Mouse (Mus musculus) liver, adult (tissue): Measurements from ENCODE around the gene Rpl28.

Source experiments
- GATA4 ChIP-seq: IDR thresholded peaks from 2 replicates; pipeline ENCODE4 v1.6.1; 2014; ENCODE audit warnings: mild to moderate bottlenecking, low read length; ENCODE audit not compliant: insufficient replicate concordance

Gene Rpl28

DNA sequence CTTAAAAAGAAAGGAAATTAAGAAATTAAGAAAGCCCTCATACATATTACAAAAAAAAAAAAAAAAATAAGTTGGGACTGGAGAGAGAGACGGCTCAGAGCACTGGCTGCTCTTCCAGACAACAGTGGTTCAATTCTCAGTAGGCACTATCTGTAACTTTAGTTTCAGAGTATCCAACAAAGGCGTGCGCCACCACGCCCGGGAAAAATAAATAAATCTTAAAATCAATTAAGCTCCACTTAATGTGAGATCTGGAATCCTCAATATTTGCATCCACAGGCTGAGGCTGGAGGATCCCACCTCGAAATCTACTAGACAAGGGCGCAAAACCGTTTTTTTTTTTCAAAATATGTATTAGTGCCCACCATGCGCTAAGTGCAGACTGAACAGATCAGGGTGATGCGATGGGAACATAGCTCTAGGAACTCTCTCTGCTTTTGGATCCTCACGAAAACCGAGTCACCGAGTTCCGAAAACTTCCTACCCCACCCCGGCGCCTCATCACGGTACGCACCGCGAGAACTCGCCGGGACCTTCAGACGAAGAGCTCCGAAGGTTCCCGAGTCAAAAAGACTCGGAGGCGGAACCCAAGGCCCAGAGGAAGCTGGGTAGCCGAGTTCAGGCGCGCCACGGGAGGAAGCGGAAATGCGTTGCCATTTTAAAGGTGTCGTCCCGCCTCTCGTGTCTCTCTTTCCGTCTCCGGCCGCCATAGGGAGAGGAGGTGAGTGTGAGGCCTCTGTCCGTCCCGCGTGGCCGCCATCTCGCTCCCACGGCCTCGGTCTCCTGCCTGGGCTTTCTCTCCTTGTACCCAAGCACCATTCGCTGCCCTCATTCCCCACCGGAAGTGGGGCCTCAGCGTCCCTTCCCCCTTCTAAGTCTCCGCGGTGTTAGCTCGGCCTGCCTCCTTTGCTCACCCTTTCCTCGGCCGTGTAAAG, at the start of gene Rpl28:
Gene Rpl28 (plus strand): TSS at position 597 of the 935 bp plus-strand sequence.
- TF ChIP-seq GATA4 = no peak

DNA sequence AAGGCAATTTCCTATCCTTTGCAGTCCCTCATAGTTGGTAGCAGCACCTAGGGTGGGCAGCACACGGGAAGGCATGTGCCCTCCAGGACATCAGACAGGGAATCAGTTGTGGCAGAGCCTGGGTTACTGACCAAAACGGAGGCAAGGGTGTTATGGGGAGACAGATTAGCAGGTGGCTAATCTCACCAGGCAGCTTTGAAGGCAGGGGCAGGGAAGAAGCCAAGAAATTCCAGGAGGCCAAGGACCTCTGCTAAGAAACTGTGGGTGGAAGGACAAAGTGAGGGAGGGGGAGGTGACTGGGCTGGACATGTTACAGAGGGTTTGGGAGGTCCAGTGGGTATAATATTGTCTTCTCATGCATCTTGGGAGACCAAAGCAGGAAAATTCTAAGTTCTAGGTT, 49.3 kb upstream of the Rpl28 start:
- no peak for TF ChIP-seq GATA4

DNA sequence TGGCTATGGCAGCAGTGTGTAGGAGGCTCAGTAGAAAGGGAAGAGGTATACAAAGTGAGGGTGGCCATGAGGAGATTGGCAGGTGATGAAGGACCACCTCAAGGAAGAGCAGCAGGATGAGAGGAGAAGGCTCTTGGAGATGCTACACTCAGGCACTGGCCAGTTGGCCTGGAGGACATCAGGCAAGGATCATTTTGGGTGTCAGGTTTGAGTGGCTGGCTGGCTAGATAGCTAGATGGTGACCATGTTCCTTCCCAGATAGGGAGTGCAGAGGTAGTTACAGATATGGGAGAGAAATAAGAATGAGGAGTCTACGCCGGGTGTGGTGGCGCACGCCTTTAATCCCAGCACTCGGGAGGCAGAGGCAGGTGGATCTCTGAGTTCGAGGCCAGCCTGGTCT, 47.8 kb upstream of the Rpl28 start:
- TF ChIP-seq GATA4 = no peak

DNA sequence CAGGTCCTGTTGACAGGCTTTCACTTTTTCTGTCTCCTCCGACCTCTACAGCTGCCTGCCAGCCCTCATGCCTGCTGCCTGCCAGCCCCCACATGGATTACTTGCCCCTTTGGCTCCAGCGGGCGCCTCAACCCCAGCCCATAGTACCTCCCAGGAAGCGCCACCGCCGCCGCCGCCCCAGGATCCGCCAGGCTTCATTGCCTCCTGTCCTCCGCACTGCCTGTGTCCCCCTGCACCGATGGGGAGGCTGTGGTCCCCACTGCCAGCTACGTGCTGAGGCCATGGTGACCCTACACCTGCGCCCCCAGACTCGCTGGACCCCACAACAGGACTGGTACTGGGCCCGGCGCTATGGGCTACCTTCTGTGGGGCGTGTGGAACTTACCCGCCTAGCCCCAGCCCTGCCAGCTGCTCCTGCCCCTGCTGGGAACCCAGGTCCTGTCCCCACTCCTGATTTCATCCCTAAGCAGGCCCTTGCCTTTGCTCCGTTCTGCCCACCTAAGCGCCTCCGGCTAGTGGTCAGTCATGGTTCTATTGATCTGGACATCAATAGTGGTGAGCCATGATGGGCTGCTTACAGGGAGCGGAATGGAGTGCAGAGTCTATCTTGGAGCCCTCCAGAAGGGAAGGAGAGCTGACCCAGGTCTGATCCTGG, 46.2 kb upstream of the Rpl28 start:
- TF ChIP-seq GATA4 = no peak

DNA sequence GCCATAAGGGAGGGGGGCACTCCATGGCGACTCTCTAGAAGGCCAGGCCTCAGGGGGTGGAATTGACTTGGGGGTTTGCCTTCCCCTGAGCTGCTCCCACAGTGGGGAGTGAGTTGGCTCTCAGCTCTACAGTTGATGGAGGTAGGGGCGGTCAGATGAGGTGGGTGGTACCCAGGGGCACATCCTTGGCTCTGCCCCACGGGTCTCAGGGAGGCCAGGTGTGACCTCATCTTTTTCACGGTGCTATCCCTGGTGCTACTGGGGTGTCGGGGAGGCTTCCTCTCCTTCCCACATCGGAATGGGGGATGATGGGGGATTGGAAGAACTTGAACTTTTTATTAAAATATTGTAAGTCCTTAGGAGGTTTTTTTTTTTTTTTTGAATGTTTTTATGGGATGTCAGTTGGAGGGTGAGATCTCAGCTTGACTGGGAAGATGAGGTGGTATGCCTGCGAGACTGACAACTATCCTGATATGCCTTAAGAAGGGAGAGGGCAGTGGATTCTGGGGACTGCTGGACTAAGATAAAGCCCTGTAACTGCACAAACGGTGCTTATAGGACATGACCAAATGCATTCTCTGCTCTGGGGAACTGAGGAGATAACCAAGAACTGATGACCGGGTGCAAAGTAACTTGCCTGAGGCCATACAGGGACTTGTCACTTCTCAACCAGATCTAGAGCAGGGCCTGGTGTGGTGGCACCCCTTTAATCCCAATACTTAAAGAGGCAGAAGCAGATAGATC, 45.3 kb upstream of the Rpl28 start:
- no peak for TF ChIP-seq GATA4

DNA sequence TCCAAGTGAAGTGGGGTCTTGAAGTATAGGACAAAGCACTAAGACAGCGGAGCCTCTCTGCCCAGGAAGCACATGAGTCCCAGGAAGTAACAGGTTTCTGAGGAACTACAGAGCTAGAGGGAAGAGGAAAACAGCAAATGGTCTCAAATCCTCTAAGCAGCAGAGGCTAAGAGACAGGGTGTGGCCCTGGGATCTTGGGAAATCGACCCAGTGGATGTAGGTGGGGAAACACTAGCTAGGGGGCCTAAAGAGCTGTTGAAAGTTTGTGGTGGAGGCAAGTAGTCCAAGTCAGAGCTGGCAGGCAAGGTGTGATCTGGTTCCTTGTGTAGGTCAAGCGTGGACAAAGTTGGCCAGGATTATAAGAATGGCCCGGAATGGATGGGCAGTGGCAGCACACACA, 44.4 kb upstream of the Rpl28 start:
- no peak for TF ChIP-seq GATA4

DNA sequence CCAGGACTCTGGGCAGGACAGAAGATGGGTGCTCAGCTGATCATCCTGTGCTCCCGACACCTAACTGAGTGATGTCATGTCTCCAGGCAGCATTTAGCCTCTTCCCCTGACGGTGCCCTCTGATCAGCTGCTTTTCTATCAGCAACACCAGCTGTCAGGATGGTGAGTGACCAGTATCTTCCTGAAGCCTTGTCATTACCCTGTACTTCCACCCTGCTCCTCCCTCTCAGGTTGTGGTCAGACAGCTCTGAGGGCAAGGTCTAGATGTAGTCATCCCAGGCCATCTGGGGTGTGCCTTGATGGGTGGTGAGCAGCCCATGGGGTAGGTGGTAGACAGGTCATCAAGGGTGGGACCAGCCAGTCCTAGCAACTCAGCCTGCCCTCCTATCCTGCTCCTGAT, 43.5 kb upstream of the Rpl28 start:
- no peak for TF ChIP-seq GATA4

- no peak for TF ChIP-seq GATA4
These were observed 40.5 kb upstream of the Rpl28 start for GRCm38 (mm10) chr7:4751971-4752820.

- TF ChIP-seq GATA4 = no peak
These were observed 39.7 kb upstream of the Rpl28 start, which contains the start of gene Cox6b2 for GRCm38 (mm10) chr7:4752821-4753570. Gene Cox6b2 (minus strand): TSS chr7:4753094.

- TF ChIP-seq GATA4 = no peak
These were observed 33.0 kb upstream of the Rpl28 start for GRCm38 (mm10) chr7:4759670-4760069.

- no peak for TF ChIP-seq GATA4
These were observed 27.5 kb upstream of the Rpl28 start for GRCm38 (mm10) chr7:4764946-4765710.

DNA sequence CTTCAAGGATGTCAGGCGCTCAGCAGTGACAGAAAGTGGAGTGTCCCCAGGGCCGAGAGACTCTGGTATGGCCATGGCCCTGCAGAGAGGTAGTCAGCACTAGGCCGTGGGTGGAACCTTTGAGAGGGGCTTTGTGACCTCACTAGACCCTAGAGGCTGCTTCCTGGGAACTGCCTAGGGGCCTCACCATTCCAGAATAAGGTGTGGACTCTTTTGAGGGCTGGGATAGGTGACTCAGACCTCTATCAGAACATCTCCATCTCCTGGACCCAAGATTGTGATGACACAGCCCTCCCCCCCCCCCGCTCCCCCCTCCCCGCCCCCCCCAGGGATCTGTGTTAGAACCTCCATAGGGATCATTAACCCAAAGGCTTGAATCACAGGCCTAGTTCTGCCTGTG, 21.5 kb upstream of the Rpl28 start, which contains the start of gene Fam71e2:
Gene Fam71e2 (minus strand): TSS at position 101 of the 400 bp plus-strand sequence.
- no peak for TF ChIP-seq GATA4

DNA sequence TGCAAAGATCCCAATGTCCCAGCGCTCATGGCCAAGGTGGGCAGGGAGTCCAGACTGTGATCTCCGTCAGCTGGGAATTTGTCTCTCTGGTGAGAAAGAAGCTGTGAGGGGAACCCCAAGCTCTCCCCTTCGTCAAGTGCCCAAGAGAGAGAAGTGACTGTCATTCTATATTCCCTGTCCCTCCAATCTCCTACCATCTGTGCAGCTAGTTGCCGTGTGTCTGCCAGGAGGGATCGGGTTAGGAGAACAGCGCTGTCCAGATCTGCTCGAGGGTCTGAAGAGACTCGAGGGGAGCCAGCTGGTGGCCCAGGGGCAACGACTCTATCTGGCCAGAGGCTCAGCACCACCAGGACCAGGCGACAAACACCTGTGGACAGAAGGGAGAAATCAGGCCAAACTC, 16.5 kb upstream of the Rpl28 start:
- TF ChIP-seq GATA4 = no peak
